Mouse (Mus musculus) ES-E14 (cell line): ENCODE data around the gene Ttll13. TPM values are rescaled to one million over a fixed set of nuclear protein-coding genes. Genes with fewer than 3 reads are reported as not detected.
A peak's percentile ranks its signal among the peaks of the same experiment; 100 is the strongest.

Experiments used
- DNase-seq: peaks from one replicate; pipeline ENCODE4 v3.0.0-alpha.2; 2013; ENCODE audit warnings: low read depth, low spot score
- H3K27ac ChIP-seq: 2 replicates; pipeline ENCODE4 v1.5.1; 2012; ENCODE audit warnings: low read depth, mild to moderate bottlenecking, low read length, moderate library complexity, mixed read lengths; ENCODE audit not compliant: poor library complexity, insufficient read depth, severe bottlenecking
- H3K36me3 ChIP-seq: 2 replicates; pipeline ENCODE4 v1.6.1; 2012; ENCODE audit warnings: mild to moderate bottlenecking, low read length, moderate library complexity, mixed read lengths; ENCODE audit not compliant: control insufficient read depth, poor library complexity, insufficient read depth, severe bottlenecking
- H3K4me1 ChIP-seq, 2 experiments: fragments of 150-350 bp in 1 of 2; sonication (generic) in 1 of 2; 2 replicates each; pipeline ENCODE4 v1.6.1; 2012; ENCODE audit warnings: low read length in 2 of 2, mild to moderate bottlenecking in 1 of 2, mixed read lengths in 1 of 2; ENCODE audit not compliant: control insufficient read depth in 2 of 2, insufficient read depth in 2 of 2, poor library complexity in 1 of 2
- H3K4me3 ChIP-seq, 2 experiments: fragments of 150-350 bp in 1 of 2; sonication (generic) in 1 of 2; 2 replicates each; pipeline ENCODE4 v1.5.1; 2012; ENCODE audit warnings: low read length in 2 of 2, low read depth in 1 of 2, mild to moderate bottlenecking in 1 of 2, mixed read lengths in 1 of 2; ENCODE audit not compliant: insufficient read depth in 1 of 2, poor library complexity in 1 of 2, severe bottlenecking in 1 of 2
- H3K9ac ChIP-seq: 2 replicates; pipeline ENCODE4 v1.6.1; 2012; ENCODE audit warnings: low read depth, mild to moderate bottlenecking, low read length, mixed read lengths; ENCODE audit not compliant: poor library complexity, insufficient read depth, severe bottlenecking
- H3K9me3 ChIP-seq: fragments of 150-350 bp; sonication (generic); 2 replicates; pipeline ENCODE4 v1.6.1; 2012; ENCODE audit warnings: low read depth, mild to moderate bottlenecking, low read length; ENCODE audit not compliant: control insufficient read depth, insufficient read depth
- CHD2 ChIP-seq: IDR thresholded peaks from 2 replicates; pipeline ENCODE4 v1.6.1; 2014; ENCODE audit warnings: mild to moderate bottlenecking, low read depth, low read length, inconsistent platforms
- HCFC1 ChIP-seq: IDR thresholded peaks from 2 replicates; pipeline ENCODE4 v1.6.1; 2012; ENCODE audit warnings: low read length, inconsistent platforms, borderline replicate concordance; ENCODE audit not compliant: insufficient read depth
- MAFK ChIP-seq: IDR thresholded peaks from 2 replicates; pipeline ENCODE4 v1.6.1; 2014; ENCODE audit warnings: mild to moderate bottlenecking, low read depth, low read length, inconsistent platforms; ENCODE audit not compliant: insufficient read depth
- ZC3H11A ChIP-seq: IDR thresholded peaks from 2 replicates; pipeline ENCODE4 v1.6.1; 2012; ENCODE audit warnings: low read depth, mild to moderate bottlenecking, inconsistent platforms, low read length, borderline replicate concordance
- ZNF384 ChIP-seq: IDR thresholded peaks from 2 replicates; pipeline ENCODE4 v1.6.1; 2012; ENCODE audit warnings: low read depth, low read length, inconsistent platforms
- in situ Hi-C, 2 experiments: fragments of 600-800 bp; cut with MboI; formaldehyde crosslinking; loops; one replicate each; pipeline ENCODE4 v1.15.1; 2025; ENCODE audit warnings: low sequenced_read_pairs in 2 of 2, inconsistent platforms in 1 of 2; ENCODE audit not compliant: unreplicated experiment in 2 of 2
- total RNA-seq: library from RNA; depleted of rRNA; stranded (reverse); fragments of 300-350 nt; gene quantifications from 2 replicates; pipeline ENCODE4 v1.2.3, GENCODE M21; 2012

Ttll13 gene
- total RNA-seq, 1 experiment = 2.8 TPM

GRCm38 (mm10) chr7:80199286-80199685 is 46.9 kb upstream of the Ttll13 start:
- TF ChIP-seq CHD2 (no peak), ZC3H11A (no peak), MAFK (no peak), ZNF384 (no peak), HCFC1 (no peak)
- peak overlapping the region; percentile 92 to 96 for H3K4me3 ChIP-seq
- H3K36me3 ChIP-seq = peaks cover 29% of the 10 kb centered on the region
- H3K9me3 ChIP-seq = no peaks in the 10 kb centered on the region
- no peak for DNase-seq
- H3K9ac ChIP-seq = peak overlapping the region; percentile 85
- peaks cover 10 to 39% of the 10 kb centered on the region in 2 experiments for H3K4me1 ChIP-seq
- in situ Hi-C loops = no loop called here
- no peak overlapping the region; the same call in 1 of the 2 replicates for H3K27ac ChIP-seq

GRCm38 (mm10) chr7:80199851-80200587 is 46.2 kb upstream of the Ttll13 start:
- Histone ChIP-seq H3K36me3 (peaks cover 30% of the 10 kb centered on the region), H3K9me3 (no peaks in the 10 kb centered on the region), H3K9ac (peak overlapping the region; percentile 28; the same call in 1 of the 2 replicates), H3K4me1 (peaks cover 12 to 39% of the 10 kb centered on the region in 2 experiments), H3K4me3 (peak overlapping the region; percentile 92 to 96), H3K27ac (peak overlapping the region; percentile 22; the same call in 1 of the 2 replicates)
- in situ Hi-C loops = no loop called here
- peak; percentile 74 for DNase-seq
- TF ChIP-seq HCFC1 (no peak), ZC3H11A (no peak), MAFK (no peak), ZNF384 (no peak), CHD2 (no peak)

- TF ChIP-seq MAFK (no peak), CHD2 (no peak), HCFC1 (no peak), ZC3H11A (no peak), ZNF384 (no peak)
- H3K9me3 ChIP-seq = no peaks in the 10 kb centered on the region
- peaks cover 12 to 41% of the 10 kb centered on the region in 2 experiments for H3K4me1 ChIP-seq
- no peak overlapping the region; the same call in 1 of the 2 replicates for H3K27ac ChIP-seq
- peak overlapping the region in 1 of 2 experiments; percentile 96; a peak in 3 of 4 replicates for H3K4me3 ChIP-seq
- peaks cover 30% of the 10 kb centered on the region for H3K36me3 ChIP-seq
- in situ Hi-C loops = no loop called here
- peak overlapping the region; percentile 28 for H3K9ac ChIP-seq
- DNase-seq = no peak
Measured at GRCm38 (mm10) chr7:80200588-80200945, 45.6 kb upstream of the Ttll13 start.

GRCm38 (mm10) chr7:80200963-80201539 is 45.1 kb upstream of the Ttll13 start:
- no peak overlapping the region for H3K27ac ChIP-seq
- H3K9ac ChIP-seq = no peak overlapping the region
- H3K36me3 ChIP-seq = peaks cover 30% of the 10 kb centered on the region
- TF ChIP-seq HCFC1 = no peak
- TF ChIP-seq ZNF384 = no peak
- TF ChIP-seq ZC3H11A = no peak
- TF ChIP-seq MAFK = no peak
- TF ChIP-seq CHD2 = no peak
- DNase-seq = no peak
- peaks cover 13 to 45% of the 10 kb centered on the region in 2 experiments for H3K4me1 ChIP-seq
- in situ Hi-C loops = no loop called here
- peak overlapping the region in 1 of 2 experiments; percentile 96; a peak in 1 of 4 replicates for H3K4me3 ChIP-seq
- no peaks in the 10 kb centered on the region for H3K9me3 ChIP-seq
